Mouse (Mus musculus): ENCODE measurements at regions not wholly inside any gene's neighbourhood (a gene's known extent, or its start where the extent isn't known, plus 50 kb on each side); places are given as distances from the start of the nearest gene placed in this dataset.

DNA sequence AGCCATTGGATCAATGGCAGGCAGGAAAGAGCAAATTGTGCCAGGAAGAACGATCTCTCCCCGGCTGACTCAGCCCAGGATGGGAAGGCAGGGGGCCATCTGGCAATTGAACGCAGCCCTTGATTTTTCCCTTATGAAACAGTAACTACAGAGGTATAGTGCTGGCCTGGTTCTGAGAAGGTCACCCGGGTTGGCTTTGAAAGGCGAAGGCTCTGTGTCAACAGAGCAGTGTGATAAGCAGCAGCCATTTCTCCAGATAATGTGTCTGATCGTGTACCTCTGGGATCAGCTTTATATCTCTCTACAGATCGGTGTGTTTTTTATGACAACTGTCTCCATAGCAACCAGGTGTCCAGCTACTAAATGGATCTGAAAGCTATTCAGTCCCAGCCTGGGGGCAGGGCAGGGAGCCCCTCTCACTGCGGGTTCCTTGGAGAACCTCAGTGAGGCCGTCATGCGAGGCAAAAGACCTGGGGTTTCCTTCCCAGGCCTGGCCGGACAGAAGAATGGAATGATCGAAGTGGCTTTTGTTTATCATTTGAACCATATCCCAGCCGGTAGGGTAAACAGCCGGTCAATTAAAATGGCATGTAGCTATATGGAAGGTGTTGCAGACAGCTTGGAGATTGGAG, 67.8 kb upstream of the Irf2bp2 start:
- peak overlapping the region; percentile 64; the same call in 1 of the 2 replicates for H3K4me2 ChIP-seq
- H3K4me3 ChIP-seq = no peak overlapping the region
- H3K36me3 ChIP-seq = no peaks in the 10 kb centered on the region
- H3K9me3 ChIP-seq = no peaks in the 10 kb centered on the region
- H3K27ac ChIP-seq (replicated peaks) = peak overlapping the region; percentile 94
- peak overlapping the region; percentile 78 for H3K9ac ChIP-seq
- ATAC-seq (ENCODE audit: extremely low read depth, insufficient number of reproducible peaks, low FRiP score, low TSS enrichment) = no peak
- H3K27me3 ChIP-seq (replicated peaks) = no peaks in the 10 kb centered on the region
- peaks cover 73% of the 10 kb centered on the region for H3K4me1 ChIP-seq
- WGBS = 40% methylated on average over 14 of the region's 14 CpGs

DNA sequence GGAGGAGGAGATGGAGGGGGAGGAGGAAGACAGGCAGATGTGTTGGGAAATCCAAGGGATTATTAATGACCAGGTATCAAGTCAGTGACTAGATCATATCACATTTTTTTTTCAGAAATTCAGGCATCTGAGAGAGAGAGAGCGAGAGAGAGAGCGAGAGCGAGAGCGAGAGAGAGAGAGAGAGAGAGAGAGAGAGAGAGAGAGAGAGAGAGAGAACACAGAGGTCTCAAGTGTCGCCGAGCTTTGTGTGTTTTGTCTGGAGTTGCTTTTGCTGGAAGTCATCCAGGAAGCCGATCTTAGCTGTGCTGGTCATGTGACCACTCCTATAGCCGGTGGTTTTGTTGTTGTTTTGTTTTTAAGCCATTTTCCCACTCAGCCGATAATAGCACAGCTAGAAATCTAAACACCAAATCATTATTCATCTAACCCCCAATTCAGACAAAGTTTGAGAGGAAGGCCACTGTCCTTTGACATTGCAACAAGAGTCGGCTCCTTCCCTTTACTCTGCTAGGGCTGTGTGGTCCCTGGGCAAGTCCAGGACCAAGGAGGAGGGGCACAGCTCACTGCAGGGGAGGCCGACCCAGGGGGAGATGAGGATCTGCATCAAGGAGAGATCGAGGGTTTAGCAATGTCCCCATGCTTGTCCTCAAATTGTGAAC, 67.0 kb upstream of the Irf2bp2 start:
- peak overlapping the region; percentile 78 for H3K9ac ChIP-seq
- no peaks in the 10 kb centered on the region for H3K9me3 ChIP-seq
- H3K4me1 ChIP-seq = peaks cover 71% of the 10 kb centered on the region
- H3K4me3 ChIP-seq = peak overlapping the region; percentile 25
- H3K4me2 ChIP-seq = peak overlapping the region; percentile 64
- no peaks in the 10 kb centered on the region for H3K36me3 ChIP-seq
- peak overlapping the region; percentile 94 for H3K27ac ChIP-seq (replicated peaks)
- 10% methylated on average over 9 of the region's 12 CpGs for WGBS
- H3K27me3 ChIP-seq (replicated peaks) = no peaks in the 10 kb centered on the region
- ATAC-seq (ENCODE audit: extremely low read depth, insufficient number of reproducible peaks, low FRiP score, low TSS enrichment) = no peak

DNA sequence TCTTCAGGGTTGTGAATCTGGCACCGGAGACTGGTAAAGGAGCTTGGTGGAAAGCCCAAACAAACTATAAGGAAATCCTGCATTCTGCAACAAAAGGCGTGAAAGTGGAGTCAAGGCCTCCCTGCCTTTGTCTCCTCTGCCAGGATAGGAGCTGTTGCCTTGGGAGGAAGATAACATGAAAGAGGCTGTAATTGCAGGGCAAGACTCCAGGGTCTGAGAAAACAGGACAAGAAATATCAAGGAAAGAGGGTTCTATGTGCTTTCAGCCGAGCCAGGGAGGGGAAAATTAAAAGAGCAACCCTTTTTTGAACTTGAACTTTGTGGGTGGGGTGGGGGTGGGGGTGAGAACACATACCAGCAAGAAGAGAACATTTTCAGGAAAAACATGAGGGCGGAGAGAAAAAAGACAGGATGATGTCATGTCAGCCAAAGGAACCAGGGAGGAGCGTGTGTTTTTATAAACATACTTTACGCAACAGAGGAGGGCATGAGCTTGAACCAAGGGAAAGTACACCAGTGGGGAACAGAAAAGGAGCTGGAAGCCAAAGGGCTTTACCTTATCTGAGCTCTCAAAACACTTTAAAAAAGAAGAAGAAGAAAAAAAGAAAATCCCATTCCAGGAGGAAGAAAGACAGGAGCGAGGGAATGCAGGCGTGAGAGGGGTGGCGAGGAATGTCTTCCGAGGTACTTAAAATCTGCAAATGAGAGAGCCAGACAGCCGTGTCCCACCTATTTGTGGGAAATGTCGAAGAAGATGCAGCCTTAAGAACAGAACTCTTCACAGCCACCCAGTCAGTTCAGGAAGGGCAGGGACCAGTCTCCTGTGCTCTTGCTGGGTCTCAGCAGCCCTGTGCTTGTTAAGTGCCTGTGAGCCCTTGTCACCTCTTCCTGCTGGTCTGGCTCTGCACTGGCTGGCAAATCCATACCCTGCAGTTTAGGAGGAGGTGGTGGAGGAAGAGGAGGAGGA, 66.2 kb upstream of the Irf2bp2 start:
- 21% methylated on average over 12 of the region's 12 CpGs for WGBS
- Histone ChIP-seq H3K4me2 (peak overlapping the region; percentile 64), H3K4me1 (peaks cover 63% of the 10 kb centered on the region), H3K9me3 (no peaks in the 10 kb centered on the region), H3K9ac (peak overlapping the region; percentile 78), H3K4me3 (peak overlapping the region; percentile 25), H3K36me3 (no peaks in the 10 kb centered on the region), H3K27ac (replicated peaks) (peak overlapping the region; percentile 94), H3K27me3 (replicated peaks) (no peaks in the 10 kb centered on the region)
- peak; percentile 38; the same call in 1 of the 2 replicates for ATAC-seq (ENCODE audit: extremely low read depth, insufficient number of reproducible peaks, low FRiP score, low TSS enrichment)

DNA sequence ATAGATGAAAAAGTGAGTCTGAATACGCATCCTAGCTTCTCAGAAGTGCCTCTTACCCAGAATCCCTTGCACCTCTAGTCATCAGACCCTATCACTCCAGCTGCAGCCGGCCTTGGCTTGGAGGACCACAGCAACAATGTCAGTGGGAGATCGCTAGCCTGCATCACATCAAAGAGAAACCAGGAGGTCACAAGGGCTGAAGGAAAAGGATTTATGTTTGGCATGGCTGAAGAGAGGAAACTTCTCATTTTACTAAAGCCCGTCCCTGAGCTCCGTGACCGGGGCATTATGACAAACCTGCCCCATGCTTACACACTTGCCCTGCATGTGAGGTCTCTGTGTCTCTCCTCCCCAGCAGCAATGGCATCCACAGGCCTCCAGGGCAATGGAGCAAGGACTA, 63.8 kb upstream of the Irf2bp2 start:
- Histone ChIP-seq H3K27me3 (replicated peaks) (no peaks in the 10 kb centered on the region), H3K4me1 (peaks cover 38% of the 10 kb centered on the region), H3K9me3 (no peaks in the 10 kb centered on the region), H3K9ac (no peak overlapping the region), H3K36me3 (no peaks in the 10 kb centered on the region), H3K4me3 (no peak overlapping the region), H3K27ac (replicated peaks) (no peak overlapping the region), H3K4me2 (no peak overlapping the region)
- 73% methylated on average over 6 of the region's 6 CpGs for WGBS
- ATAC-seq (ENCODE audit: extremely low read depth, insufficient number of reproducible peaks, low FRiP score, low TSS enrichment) = no peak

DNA sequence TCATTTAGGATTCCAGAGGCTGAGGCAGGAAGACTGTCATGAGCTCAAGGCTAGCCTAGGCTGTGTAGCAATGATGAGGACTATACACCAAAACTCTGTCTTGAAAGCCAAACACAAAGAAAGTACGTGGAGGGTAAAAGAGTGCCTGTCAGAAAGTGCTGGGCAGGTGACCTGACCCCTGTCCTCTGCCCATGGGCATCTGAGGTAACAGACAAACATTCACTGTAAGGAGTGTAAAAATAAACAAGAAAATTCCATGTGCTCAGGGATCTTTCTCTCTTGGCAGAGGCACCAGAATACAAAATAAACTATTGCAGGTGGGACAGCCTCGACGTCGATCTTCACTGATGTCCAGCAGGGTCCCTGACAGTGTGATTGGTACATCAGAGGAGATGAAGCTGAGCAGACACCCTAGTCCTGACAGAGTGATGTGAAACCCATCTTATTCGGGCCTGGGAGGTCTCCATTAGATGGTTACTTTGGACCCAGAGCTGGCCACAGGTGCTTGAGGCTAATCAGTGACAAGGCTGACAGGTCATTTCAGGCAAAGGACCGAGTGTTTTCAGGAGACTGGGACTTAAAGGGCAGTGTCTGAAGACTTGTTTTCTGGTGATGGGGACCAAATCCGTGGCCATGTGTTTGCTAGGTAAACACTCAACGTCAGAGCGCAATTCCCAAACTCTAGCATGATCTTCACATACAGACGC, 62.9 kb upstream of the Irf2bp2 start:
- H3K9ac ChIP-seq = no peak overlapping the region
- no peak for ATAC-seq (ENCODE audit: extremely low read depth, insufficient number of reproducible peaks, low FRiP score, low TSS enrichment)
- H3K27ac ChIP-seq (replicated peaks) = no peak overlapping the region
- H3K4me3 ChIP-seq = no peak overlapping the region
- H3K9me3 ChIP-seq = no peaks in the 10 kb centered on the region
- H3K36me3 ChIP-seq = no peaks in the 10 kb centered on the region
- WGBS = 54% methylated on average over 10 of the region's 10 CpGs
- H3K4me2 ChIP-seq = no peak overlapping the region
- no peaks in the 10 kb centered on the region for H3K27me3 ChIP-seq (replicated peaks)
- H3K4me1 ChIP-seq = peaks cover 30% of the 10 kb centered on the region

DNA sequence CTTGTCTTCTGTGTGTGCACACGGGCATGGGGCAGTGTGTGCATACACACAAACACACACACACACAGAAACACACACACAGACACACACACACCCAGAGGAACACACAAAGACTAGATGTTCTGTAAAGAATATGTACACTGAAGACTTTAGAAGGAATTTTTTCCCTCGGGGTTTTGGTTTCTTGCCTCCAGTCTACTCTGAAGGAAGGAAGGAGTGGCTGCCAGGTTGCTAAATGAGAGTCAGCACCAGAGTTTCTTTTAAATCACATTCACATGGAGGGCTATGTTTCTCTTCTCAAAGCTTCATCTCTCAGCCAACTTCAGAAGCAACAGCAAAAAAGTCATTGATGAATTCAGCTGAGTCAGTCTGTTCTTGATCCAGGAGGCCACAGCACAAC, 61.8 kb upstream of the Irf2bp2 start:
- no peak overlapping the region for H3K4me3 ChIP-seq
- H3K9me3 ChIP-seq = no peaks in the 10 kb centered on the region
- no peak for ATAC-seq (ENCODE audit: extremely low read depth, insufficient number of reproducible peaks, low FRiP score, low TSS enrichment)
- peaks cover 18% of the 10 kb centered on the region for H3K4me1 ChIP-seq
- H3K4me2 ChIP-seq = no peak overlapping the region
- no peak overlapping the region for H3K27ac ChIP-seq (replicated peaks)
- H3K27me3 ChIP-seq (replicated peaks) = no peaks in the 10 kb centered on the region
- H3K36me3 ChIP-seq = no peaks in the 10 kb centered on the region
- WGBS = 53% methylated on average over 2 of the region's 2 CpGs
- no peak overlapping the region for H3K9ac ChIP-seq

DNA sequence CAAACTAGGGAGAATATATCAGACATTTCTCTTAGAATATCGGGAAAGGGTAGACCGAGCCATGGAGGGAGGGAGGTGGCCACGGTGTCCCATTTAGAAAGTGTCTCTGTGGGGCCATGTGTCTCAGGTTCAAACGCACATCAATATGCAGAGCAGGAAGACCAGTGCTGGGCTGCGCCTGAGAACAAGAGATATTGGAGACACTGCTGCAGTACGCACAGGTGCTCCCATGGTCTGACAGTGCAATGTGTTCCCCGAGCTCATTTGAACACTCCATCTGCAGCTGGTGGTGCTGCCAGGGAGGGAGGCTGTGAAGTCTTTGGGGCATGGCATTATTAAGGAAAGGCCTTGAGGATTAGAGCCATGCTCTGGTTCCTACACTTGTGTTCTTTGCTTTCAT, 60.6 kb upstream of the Irf2bp2 start:
- no peak for ATAC-seq (ENCODE audit: extremely low read depth, insufficient number of reproducible peaks, low FRiP score, low TSS enrichment)
- H3K4me1 ChIP-seq = peaks cover 6% of the 10 kb centered on the region
- 85% methylated on average over 7 of the region's 7 CpGs for WGBS
- no peak overlapping the region for H3K9ac ChIP-seq
- H3K9me3 ChIP-seq = no peaks in the 10 kb centered on the region
- H3K4me2 ChIP-seq = no peak overlapping the region
- no peak overlapping the region for H3K4me3 ChIP-seq
- no peaks in the 10 kb centered on the region for H3K27me3 ChIP-seq (replicated peaks)
- H3K36me3 ChIP-seq = no peaks in the 10 kb centered on the region
- no peak overlapping the region for H3K27ac ChIP-seq (replicated peaks)

DNA sequence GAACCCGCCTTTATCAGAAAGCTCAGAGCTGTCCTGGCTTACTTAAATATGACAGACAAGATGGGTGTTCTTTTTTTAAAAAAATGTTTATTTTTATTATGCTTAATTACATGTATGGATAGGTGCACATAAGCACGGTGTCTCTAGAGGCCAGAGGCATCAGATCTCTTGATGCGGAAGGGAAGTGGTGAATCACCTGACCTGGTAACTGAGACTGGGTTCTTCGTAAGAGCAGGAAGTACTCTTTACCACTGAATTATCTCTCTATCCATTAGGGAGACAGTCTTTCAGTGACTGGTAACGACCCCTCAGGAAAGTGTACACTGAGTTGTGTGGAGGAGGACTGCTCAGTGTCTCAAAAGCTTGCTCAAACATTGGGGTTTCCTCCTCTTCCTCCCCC, 58.4 kb upstream of the Irf2bp2 start:
- 73% methylated on average over 5 of the region's 5 CpGs for WGBS
- H3K9me3 ChIP-seq = no peaks in the 10 kb centered on the region

DNA sequence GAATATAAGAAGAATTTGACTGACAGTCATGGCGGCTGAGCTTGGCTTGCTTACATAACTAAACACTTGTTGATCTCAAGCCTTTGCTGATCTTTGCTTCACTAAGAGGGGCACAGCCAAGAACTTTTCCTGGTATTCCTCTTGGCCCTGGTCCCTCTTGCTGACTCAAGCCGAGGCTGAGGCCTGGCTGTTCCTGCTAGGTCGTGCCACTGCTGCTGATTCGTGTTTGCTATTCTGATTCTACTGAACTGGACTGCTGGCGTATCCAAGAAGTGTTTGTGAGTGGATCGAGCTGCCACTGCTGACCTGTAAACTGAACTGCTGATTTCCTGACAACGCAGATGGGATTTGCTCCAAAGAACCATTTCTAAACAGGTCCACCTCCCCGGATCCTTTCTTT, 57.2 kb upstream of the Irf2bp2 start:
- no peaks in the 10 kb centered on the region for H3K9me3 ChIP-seq
- no peaks in the 10 kb centered on the region for H3K27me3 ChIP-seq (replicated peaks)
- H3K27ac ChIP-seq (replicated peaks) = no peak overlapping the region
- H3K4me3 ChIP-seq = no peak overlapping the region
- 75% methylated on average over 8 of the region's 8 CpGs for WGBS
- H3K4me2 ChIP-seq = no peak overlapping the region
- no peak overlapping the region for H3K9ac ChIP-seq
- H3K36me3 ChIP-seq = no peaks in the 10 kb centered on the region
- H3K4me1 ChIP-seq = peaks cover 14% of the 10 kb centered on the region
- no peak for ATAC-seq (ENCODE audit: extremely low read depth, insufficient number of reproducible peaks, low FRiP score, low TSS enrichment)

More for the DNA sequence above, 58.4 kb upstream of the Irf2bp2 start:
- ATAC-seq (ENCODE audit: extremely low read depth, insufficient number of reproducible peaks, low FRiP score, low TSS enrichment) = no peak
- no peaks in the 10 kb centered on the region for H3K27me3 ChIP-seq (replicated peaks)
- H3K4me1 ChIP-seq = peaks cover 5% of the 10 kb centered on the region
- H3K4me2 ChIP-seq = no peak overlapping the region
- H3K9ac ChIP-seq = no peak overlapping the region
- no peaks in the 10 kb centered on the region for H3K36me3 ChIP-seq
- no peak overlapping the region for H3K4me3 ChIP-seq
- no peak overlapping the region for H3K27ac ChIP-seq (replicated peaks)

DNA sequence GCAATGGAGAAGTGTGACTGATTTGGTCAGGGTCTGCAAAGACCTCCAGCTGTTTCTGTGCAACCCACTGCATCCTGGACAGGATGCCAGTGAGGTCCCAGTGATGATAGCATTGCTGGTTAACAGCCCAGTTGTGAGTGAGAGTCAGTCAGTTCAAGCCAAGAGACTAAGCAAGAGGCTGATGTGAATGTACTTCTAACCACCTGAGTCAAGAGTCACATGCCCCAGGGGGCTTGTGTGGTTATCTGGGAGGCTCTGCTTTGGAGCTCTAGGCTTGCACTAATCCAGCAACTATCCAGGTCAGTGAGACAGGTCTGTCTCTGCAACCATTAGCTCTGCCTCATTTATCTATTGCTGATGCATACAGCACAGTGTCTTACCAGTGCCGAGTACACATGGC, 55.5 kb upstream of the Irf2bp2 start:
- Histone ChIP-seq H3K27me3 (replicated peaks) (no peaks in the 10 kb centered on the region), H3K4me1 (peaks cover 14% of the 10 kb centered on the region), H3K9ac (no peak overlapping the region), H3K9me3 (no peaks in the 10 kb centered on the region), H3K4me3 (no peak overlapping the region), H3K36me3 (no peaks in the 10 kb centered on the region), H3K4me2 (no peak overlapping the region), H3K27ac (replicated peaks) (no peak overlapping the region)
- WGBS = 83% methylated on average over 1 of the region's 1 CpGs
- ATAC-seq (ENCODE audit: extremely low read depth, insufficient number of reproducible peaks, low FRiP score, low TSS enrichment) = no peak

DNA sequence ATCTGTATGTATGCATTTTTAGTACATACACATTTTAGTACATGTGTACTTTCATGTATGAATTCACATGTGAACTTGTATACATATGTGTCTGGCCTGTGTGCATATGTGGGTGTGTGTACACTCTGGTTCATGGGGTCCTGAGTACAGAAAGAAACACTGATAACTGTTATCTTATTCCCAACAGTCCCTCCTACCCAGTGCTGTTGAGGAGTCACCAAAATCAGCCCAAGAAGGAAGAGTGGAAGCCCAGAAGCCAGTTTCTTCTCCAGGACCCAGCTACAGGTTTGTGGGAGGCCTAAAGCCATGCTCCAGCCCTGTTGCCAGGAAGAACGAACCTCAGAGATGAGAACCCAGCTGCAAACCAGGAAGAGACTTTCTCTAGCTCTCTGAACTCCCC, 53.6 kb upstream of the Irf2bp2 start:
- Histone ChIP-seq H3K36me3 (no peaks in the 10 kb centered on the region), H3K27ac (replicated peaks) (0 out of 2 replicates have a peak overlapping the region, but pooled peaks have one; percentile 43), H3K9ac (no peak overlapping the region), H3K4me3 (no peak overlapping the region), H3K4me2 (no peak overlapping the region), H3K27me3 (replicated peaks) (no peaks in the 10 kb centered on the region), H3K4me1 (peaks cover 14% of the 10 kb centered on the region), H3K9me3 (no peaks in the 10 kb centered on the region)
- WGBS = 53% methylated on average over 1 of the region's 1 CpGs
- no peak for ATAC-seq (ENCODE audit: extremely low read depth, insufficient number of reproducible peaks, low FRiP score, low TSS enrichment)
